ENCODE assay signal across 10 mouse cellular contexts in genomic region chr16:57453009-57453408, GRCm38 (mm10).
DNase-seq lines count a peak whose midpoint lies in the region; ATAC-seq lines count a peak whose summit lies in the region.
"Had no signal": no experiment of that assay in that cellular context is flagged by ENCODE, and none has a peak within 500 bp of the region (broad histone marks: within the 10 kb centered on the region; RNA-seq: fewer than 3 reads in every experiment).

No protein-coding gene starts in this region.

- 30% methylated on average over 7 of the region's 7 CpGs for WGBS in heart, embryonic 15.5 days

- H3K9me3 ChIP-seq in heart, embryonic 15.5 days (replicated peaks), result no peaks in the 10 kb centered on the region; the same call in 1 of the 2 replicates
- H3K9me3 ChIP-seq: liver, embryonic 15.5 days had no signal

- H3K36me3 ChIP-seq in heart, embryonic 15.5 days, result no peaks in the 10 kb centered on the region
- H3K36me3 ChIP-seq: liver, embryonic 15.5 days had no signal

- H3K4me2 ChIP-seq in heart, embryonic 15.5 days, result no peak overlapping the region
- H3K4me2 ChIP-seq: liver, embryonic 15.5 days had no signal

- H3K9ac ChIP-seq in heart, embryonic 15.5 days, result no peak overlapping the region
- H3K9ac ChIP-seq: liver, embryonic 15.5 days had no signal

- no peak overlapping the region for H3K4me3 ChIP-seq in heart, embryonic 15.5 days
- H3K4me3 ChIP-seq: liver, embryonic 15.5 days had no signal

- H3K27me3 ChIP-seq in heart, embryonic 15.5 days, result no peaks in the 10 kb centered on the region
- H3K27me3 ChIP-seq: liver, embryonic 15.5 days had no signal

- H3K4me1 ChIP-seq in heart, embryonic 15.5 days (replicated peaks), result peaks cover 4% of the 10 kb centered on the region
- H3K4me1 ChIP-seq: liver, embryonic 15.5 days had no signal

- 0 out of 2 replicates have a peak, but pooled peaks have one; percentile 43 for ATAC-seq in heart, embryonic 15.5 days (replicated peaks; ENCODE audit: insufficient number of reproducible peaks, insufficient read depth, low FRiP score, low read depth)

- no peak overlapping the region for H3K27ac ChIP-seq in heart, embryonic 15.5 days
- H3K27ac ChIP-seq: liver, embryonic 15.5 days had no signal

- no peak for DNase-seq in heart, adult 9 months (ENCODE audit: low spot score in 2 of 2)
- DNase-seq in MN1 (ENCODE audit: low spot score), result peak; percentile 12
- peak; percentile 20 to 35 for DNase-seq in adrenal gland, postnatal 36 days
- peak; percentile 35 for DNase-seq in mesoderm, embryonic 11.5 days (ENCODE audit: low read depth, low spot score)
- DNase-seq in frontal cortex, postnatal 14 days (ENCODE audit: low spot score in 2 of 2), result no peak
- no peak for DNase-seq in right cerebral cortex, adult 18-20 months
- DNase-seq: cerebellum, postnatal 10 days; kidney, adult 9 months had no signal

Comparison
In these comparisons a context has a peak if more than half of its experiments do, and no peak if none do; other contexts are left out.
1. DNase-seq: peak in MN1 (single experiment), adrenal gland, postnatal 36 days (2 of 2) and mesoderm, embryonic 11.5 days (single experiment); none in heart, adult 9 months (0 of 2), frontal cortex, postnatal 14 days (0 of 2) and right cerebral cortex, adult 18-20 months (single experiment).